Mouse (Mus musculus): ENCODE measurements around the gene Ptcd1. TPM values are rescaled to one million over a fixed set of nuclear protein-coding genes. Genes with fewer than 3 reads are reported as not detected.
"Not testable (repeated sequence)": the region's sequence is repeated elsewhere in the genome, so short reads cannot be mapped to it uniquely, and the experiment has no call there.

The Ptcd1 gene
- total and polyA plus RNA-seq, 3 experiments, result 21.0 to 22.3 TPM; not detected in 1

- Histone ChIP-seq H3K27ac (ENCODE audit: control insufficient read depth, low read depth, low read length) (no peak overlapping the region), H3K79me2 (ENCODE audit: control insufficient read depth, insufficient read depth, low read length, poor library complexity) (peaks cover 6% of the 10 kb centered on the region; the same call in 1 of the 2 replicates), H3K9me3 (replicated peaks; ENCODE audit: insufficient read depth, low read length) (no peaks in the 10 kb centered on the region), H3K4me1 (ENCODE audit: control insufficient read depth in 1 of 2, insufficient read depth in 2 of 2, low read length in 2 of 2) (peaks cover 0 to 10% of the 10 kb centered on the region in 2 experiments; a peak in 3 of 4 replicates), H3K27me3 (ENCODE audit: control insufficient read depth in 1 of 2, insufficient read depth in 2 of 2, low read length in 2 of 2) (no peaks in the 10 kb centered on the region), H3K9ac (ENCODE audit: control insufficient read depth, low read depth, low read length, poor library complexity, severe bottlenecking) (no peak overlapping the region), H3K36me3 (ENCODE audit: control insufficient read depth in 1 of 2, insufficient read depth in 2 of 2, low read length in 2 of 2) (peaks cover 0 to 14% of the 10 kb centered on the region in 2 experiments; a peak in 3 of 4 replicates), H3K4me3 (ENCODE audit: control insufficient read depth in 1 of 2, insufficient read depth in 1 of 2, low read depth in 2 of 2, low read length in 2 of 2) (no peak overlapping the region)
- TF ChIP-seq POLR2AphosphoS5 (IDR thresholded peaks at IDR 0.05; ENCODE audit: borderline replicate concordance, low read depth, low read length) (no peak), UBTF (IDR thresholded peaks at IDR 0.05; ENCODE audit: borderline replicate concordance, insufficient read depth, low read depth, low read length) (no peak), TAL1 (IDR thresholded peaks at IDR 0.05; ENCODE audit: low read length) (no peak), CHD2 (IDR thresholded peaks at IDR 0.05; ENCODE audit: low read length) (no peak), GATA1 (IDR thresholded peaks at IDR 0.05; ENCODE audit: low read depth, low read length) (no peak), SMC3 (IDR thresholded peaks at IDR 0.05; ENCODE audit: low read depth, low read length) (no peak), ZKSCAN1 (IDR thresholded peaks at IDR 0.05; ENCODE audit: low read depth, low read length) (no peak), TCF12 (IDR thresholded peaks at IDR 0.05; ENCODE audit: low read depth, low read length) (no peak), POLR2AphosphoS2 (IDR thresholded peaks at IDR 0.05; ENCODE audit: low read length) (no peak), MAFK (IDR thresholded peaks at IDR 0.05; ENCODE audit: borderline replicate concordance, low read depth, low read length) (no peak), HCFC1 (IDR thresholded peaks at IDR 0.05; ENCODE audit: low read depth, low read length) (no peak), CHD1 (IDR thresholded peaks at IDR 0.05; ENCODE audit: low read depth, low read length) (no peak)
- no peak for DNase-seq (ENCODE audit: low read depth, low spot score)
Measured at GRCm38 (mm10) chr5:145211340-145211739, 44.4 kb upstream of the Ptcd1 start.

- TF ChIP-seq SIN3A (IDR thresholded peaks at IDR 0.05; ENCODE audit: low read length) (peak; percentile 61; the same call in 1 of the 2 replicates), MXI1 (IDR thresholded peaks at IDR 0.05; ENCODE audit: low read depth, low read length) (0 out of 2 replicates have a peak, but pooled peaks have one; percentile 29), MAX (IDR thresholded peaks at IDR 0.05; ENCODE audit: low read length) (0 out of 2 replicates have a peak, but pooled peaks have one; percentile 8), POLR2A (IDR thresholded peaks at IDR 0.05; ENCODE audit: control insufficient read depth in 1 of 2, insufficient read depth in 1 of 2, low read depth in 1 of 2, low read length in 2 of 2, poor library complexity in 1 of 2) (peak in 1 of 2 experiments; percentile 32; a peak in 1 of 4 replicates), BHLHE40 (IDR thresholded peaks at IDR 0.05; ENCODE audit: borderline replicate concordance, low read depth, low read length) (peak; percentile 35; the same call in 1 of the 2 replicates)
- H3K36me3 ChIP-seq (ENCODE audit: control insufficient read depth in 1 of 2, insufficient read depth in 2 of 2, low read length in 2 of 2), result peaks cover 0 to 16% of the 10 kb centered on the region in 2 experiments; a peak in 2 of 4 replicates
- peaks cover 13% of the 10 kb centered on the region for H3K79me2 ChIP-seq (ENCODE audit: control insufficient read depth, insufficient read depth, low read length, poor library complexity)
- DNase-seq (ENCODE audit: low read depth, low spot score), result peak; percentile 78
- peak overlapping the region; percentile 82 for H3K27ac ChIP-seq (ENCODE audit: control insufficient read depth, low read depth, low read length)
- H3K4me1 ChIP-seq (ENCODE audit: control insufficient read depth in 1 of 2, insufficient read depth in 2 of 2, low read length in 2 of 2); H3K27me3 ChIP-seq (ENCODE audit: control insufficient read depth in 1 of 2, insufficient read depth in 2 of 2, low read length in 2 of 2); H3K9me3 ChIP-seq (replicated peaks; ENCODE audit: insufficient read depth, low read length): not testable (repeated sequence)
- peak overlapping the region; percentile 21; a peak in 2 of 4 replicates for H3K4me3 ChIP-seq (ENCODE audit: control insufficient read depth in 1 of 2, insufficient read depth in 1 of 2, low read depth in 2 of 2, low read length in 2 of 2)
- H3K9ac ChIP-seq (ENCODE audit: control insufficient read depth, low read depth, low read length, poor library complexity, severe bottlenecking), result peak overlapping the region; percentile 24; the same call in 1 of the 2 replicates
Measured at GRCm38 (mm10) chr5:145208391-145208790, 41.5 kb upstream of the Ptcd1 start.

All from MEL (cell line).